Mouse (Mus musculus) macrophage (primary cell): ENCODE results near the gene Fnbp1l. TPM values are rescaled to one million over a fixed set of nuclear protein-coding genes. Genes with fewer than 3 reads are reported as not detected.

ENCODE experiments used
- H3K27ac ChIP-seq: fragments of 350-480 bp; formaldehyde crosslinking; 2 replicates; pipeline ENCODE4 v1.9.0; 2021
- H3K36me3 ChIP-seq: fragments of 350-480 bp; formaldehyde crosslinking; 2 replicates; pipeline ENCODE4 v1.9.0; 2021; ENCODE audit errors: inconsistent target
- H3K4me3 ChIP-seq: fragments of 350-480 bp; formaldehyde crosslinking; 2 replicates; pipeline ENCODE4 v1.9.0; 2021; ENCODE audit errors: inconsistent target
- H3K79me2 ChIP-seq: fragments of 350-480 bp; formaldehyde crosslinking; 2 replicates; pipeline ENCODE4 v1.9.0; 2021; ENCODE audit errors: inconsistent target
- WGBS: methylation state at CpG from one replicate; pipeline ENCODE4 v1.1.7; 2026; ENCODE audit warnings: inconsistent platforms; ENCODE audit not compliant: missing documents; 5-methylcytosine and 5-hydroxymethylcytosine counted together
- polyA plus RNA-seq: library from polyadenylated mRNA; stranded (reverse); fragments of 250-400 nt; gene quantifications from 3 replicates; pipeline ENCODE4 v1.2.4, GENCODE M21; 2018; ENCODE audit warnings: inconsistent platforms

The Fnbp1l gene
- polyA plus RNA-seq, 1 experiment from 2014 or later = 11.0 TPM

- peaks cover 28% of the 10 kb centered on the region for H3K79me2 ChIP-seq
- H3K4me3 ChIP-seq = no peak overlapping the region
- H3K36me3 ChIP-seq = peaks cover 10% of the 10 kb centered on the region; the same call in 1 of the 2 replicates
- 75% methylated on average over 10 of the region's 10 CpGs for WGBS
- no peak overlapping the region for H3K27ac ChIP-seq
Measured at GRCm38 (mm10) chr3:122506343-122506916, 113.1 kb downstream of the Fnbp1l start.

GRCm38 (mm10) chr3:122500929-122501328 lies 118.6 kb downstream of the Fnbp1l start:
- H3K27ac ChIP-seq = no peak overlapping the region
- H3K4me3 ChIP-seq = no peak overlapping the region
- no peaks in the 10 kb centered on the region for H3K36me3 ChIP-seq
- H3K79me2 ChIP-seq = peaks cover 82% of the 10 kb centered on the region
- 95% methylated on average over 9 of the region's 9 CpGs for WGBS

GRCm38 (mm10) chr3:122499647-122500046 lies 119.9 kb downstream of the Fnbp1l start:
- H3K27ac ChIP-seq = no peak overlapping the region
- H3K36me3 ChIP-seq = no peaks in the 10 kb centered on the region
- WGBS = 96% methylated on average over 6 of the region's 6 CpGs
- peaks cover 93% of the 10 kb centered on the region for H3K79me2 ChIP-seq
- no peak overlapping the region for H3K4me3 ChIP-seq

GRCm38 (mm10) chr3:122498528-122498927 lies 121.0 kb downstream of the Fnbp1l start:
- H3K36me3 ChIP-seq = no peaks in the 10 kb centered on the region
- peak overlapping the region; percentile 50 for H3K27ac ChIP-seq
- H3K79me2 ChIP-seq = peaks cover 97% of the 10 kb centered on the region
- 78% methylated on average over 3 of the region's 7 CpGs for WGBS
- H3K4me3 ChIP-seq = no peak overlapping the region

- Histone ChIP-seq H3K79me2 (peaks cover 99% of the 10 kb centered on the region), H3K36me3 (no peaks in the 10 kb centered on the region), H3K27ac (peak overlapping the region; percentile 50), H3K4me3 (no peak overlapping the region)
- WGBS = 63% methylated on average over 6 of the region's 6 CpGs
Measured at GRCm38 (mm10) chr3:122497871-122498270, 121.6 kb downstream of the Fnbp1l start.

- Histone ChIP-seq H3K27ac (no peak overlapping the region), H3K79me2 (peaks cover 99% of the 10 kb centered on the region), H3K36me3 (no peaks in the 10 kb centered on the region), H3K4me3 (no peak overlapping the region)
- 92% methylated on average over 6 of the region's 6 CpGs for WGBS
Measured at GRCm38 (mm10) chr3:122494764-122495163, 124.8 kb downstream of the Fnbp1l start.

- H3K79me2 ChIP-seq = peaks cover 99% of the 10 kb centered on the region
- H3K27ac ChIP-seq = no peak overlapping the region
- no peak overlapping the region for H3K4me3 ChIP-seq
- WGBS = 92% methylated on average over 21 of the region's 21 CpGs
- H3K36me3 ChIP-seq = no peaks in the 10 kb centered on the region
Measured at GRCm38 (mm10) chr3:122492872-122493615, 126.5 kb downstream of the Fnbp1l start.

- Histone ChIP-seq H3K27ac (no peak overlapping the region), H3K4me3 (no peak overlapping the region), H3K79me2 (peaks cover 100% of the 10 kb centered on the region), H3K36me3 (no peaks in the 10 kb centered on the region)
- 94% methylated on average over 3 of the region's 3 CpGs for WGBS
Measured at GRCm38 (mm10) chr3:122492006-122492405, 127.5 kb downstream of the Fnbp1l start.

- no peak overlapping the region for H3K4me3 ChIP-seq
- peaks cover 100% of the 10 kb centered on the region for H3K79me2 ChIP-seq
- H3K36me3 ChIP-seq = no peaks in the 10 kb centered on the region
- 86% methylated on average over 6 of the region's 6 CpGs for WGBS
- H3K27ac ChIP-seq = no peak overlapping the region
Measured at GRCm38 (mm10) chr3:122490574-122490973, 128.9 kb downstream of the Fnbp1l start.

Other genes starting within 250 kb of the Fnbp1l start
- 0.21 to 0.46 TPM (median 0.25 TPM) in 3 replicates for gene Pde5a, start 109.2 kb upstream of the Fnbp1l start, polyA plus RNA-seq